Mouse (Mus musculus) myocyte (in vitro differentiated cells): ENCODE data around the gene Myl4.

Experiments
- POLR2A ChIP-seq: IDR thresholded peaks from one replicate; pipeline ENCODE4 v1.6.1; 2011; ENCODE audit warnings: low read depth, mild to moderate bottlenecking, control low read depth, moderate library complexity; ENCODE audit not compliant: insufficient read length
- TCF12 ChIP-seq: IDR thresholded peaks from one replicate; pipeline ENCODE4 v1.6.1; 2011; ENCODE audit warnings: mild to moderate bottlenecking, control low read depth; ENCODE audit not compliant: poor library complexity, insufficient read depth, severe bottlenecking
- USF1 ChIP-seq: IDR thresholded peaks from one replicate; pipeline ENCODE4 v1.6.1; 2011; ENCODE audit warnings: low read depth, mild to moderate bottlenecking, control low read depth, moderate library complexity

DNA sequence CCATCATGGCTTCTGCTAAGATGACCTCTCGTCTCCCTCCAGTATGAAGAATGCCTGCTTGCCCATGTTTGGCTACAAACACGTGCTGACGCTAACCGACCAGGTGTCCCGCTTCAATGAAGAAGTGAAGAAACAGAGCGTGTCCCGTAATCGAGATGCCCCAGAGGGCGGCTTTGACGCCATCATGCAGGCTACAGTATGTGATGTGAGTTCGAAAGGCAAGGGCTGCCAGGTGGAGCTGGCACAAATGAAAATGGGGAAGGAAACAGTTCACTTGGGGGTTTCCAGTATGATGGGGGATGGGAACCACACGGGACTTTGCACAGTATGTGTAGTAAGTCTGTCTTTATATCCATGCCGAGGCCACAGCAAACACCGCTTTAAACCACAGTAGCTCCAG lies 86.5 kb downstream of the Myl4 start:
- TF ChIP-seq POLR2A (no peak), USF1 (no peak), TCF12 (no peak)
